Mouse (Mus musculus): ENCODE measurements at regions not wholly inside any gene's neighbourhood (a gene's known extent, or its start where the extent isn't known, plus 50 kb on each side); places are given as distances from the start of the nearest gene placed in this dataset.

GRCm38 (mm10) chr1:71880480-71880879 is 227.5 kb upstream of the Fn1 start:
- H3K36me3 ChIP-seq (ENCODE audit: control insufficient read depth, insufficient read depth, low read length): no peaks in the 10 kb centered on the region
- H3K4me2 ChIP-seq (ENCODE audit: low read depth, low read length): no peak overlapping the region
- no peak overlapping the region for H3K27ac ChIP-seq (ENCODE audit: low read length)
- H3K9ac ChIP-seq (ENCODE audit: low read length): no peak overlapping the region
- H3K9me3 ChIP-seq (replicated peaks; ENCODE audit: control insufficient read depth, low read length): no peaks in the 10 kb centered on the region
- H3K4me3 ChIP-seq (replicated peaks; ENCODE audit: low read length): no peak overlapping the region
- no peaks in the 10 kb centered on the region for H3K4me1 ChIP-seq (ENCODE audit: control insufficient read depth, insufficient read depth, low read length)
- WGBS: 59% methylated on average over 6 of the region's 6 CpGs
- H3K27me3 ChIP-seq (ENCODE audit: control insufficient read depth, insufficient read depth, low read length): no peaks in the 10 kb centered on the region
- ATAC-seq (ENCODE audit: insufficient read depth, low FRiP score): no peak

GRCm38 (mm10) chr1:71876712-71877401 is 223.9 kb upstream of the Fn1 start:
- WGBS: 75% methylated on average over 9 of the region's 9 CpGs
- Histone ChIP-seq H3K27me3 (ENCODE audit: control insufficient read depth, insufficient read depth, low read length) (no peaks in the 10 kb centered on the region), H3K4me1 (ENCODE audit: control insufficient read depth, insufficient read depth, low read length) (no peaks in the 10 kb centered on the region), H3K36me3 (ENCODE audit: control insufficient read depth, insufficient read depth, low read length) (no peaks in the 10 kb centered on the region), H3K27ac (ENCODE audit: low read length) (no peak overlapping the region), H3K4me2 (ENCODE audit: low read depth, low read length) (no peak overlapping the region), H3K4me3 (replicated peaks; ENCODE audit: low read length) (no peak overlapping the region), H3K9me3 (replicated peaks; ENCODE audit: control insufficient read depth, low read length) (no peaks in the 10 kb centered on the region), H3K9ac (ENCODE audit: low read length) (no peak overlapping the region)
- ATAC-seq (ENCODE audit: insufficient read depth, low FRiP score): no peak

- Histone ChIP-seq H3K9me3 (replicated peaks; ENCODE audit: control insufficient read depth, low read length) (no peaks in the 10 kb centered on the region), H3K36me3 (ENCODE audit: control insufficient read depth, insufficient read depth, low read length) (no peaks in the 10 kb centered on the region), H3K27ac (ENCODE audit: low read length) (no peak overlapping the region), H3K27me3 (ENCODE audit: control insufficient read depth, insufficient read depth, low read length) (no peaks in the 10 kb centered on the region), H3K4me1 (ENCODE audit: control insufficient read depth, insufficient read depth, low read length) (no peaks in the 10 kb centered on the region), H3K4me3 (replicated peaks; ENCODE audit: low read length) (no peak overlapping the region), H3K4me2 (ENCODE audit: low read depth, low read length) (no peak overlapping the region), H3K9ac (ENCODE audit: low read length) (no peak overlapping the region)
- WGBS: 76% methylated on average over 2 of the region's 2 CpGs
- ATAC-seq (ENCODE audit: insufficient read depth, low FRiP score): no peak
These were observed 221.0 kb upstream of the Fn1 start for GRCm38 (mm10) chr1:71874037-71874436.

- no peaks in the 10 kb centered on the region for H3K9me3 ChIP-seq (replicated peaks; ENCODE audit: control insufficient read depth, low read length)
- no peak overlapping the region for H3K4me2 ChIP-seq (ENCODE audit: low read depth, low read length)
- no peak overlapping the region for H3K4me3 ChIP-seq (replicated peaks; ENCODE audit: low read length)
- H3K27me3 ChIP-seq (ENCODE audit: control insufficient read depth, insufficient read depth, low read length): no peaks in the 10 kb centered on the region
- H3K36me3 ChIP-seq (ENCODE audit: control insufficient read depth, insufficient read depth, low read length): no peaks in the 10 kb centered on the region
- WGBS: 26% methylated on average over 4 of the region's 4 CpGs
- no peak overlapping the region for H3K27ac ChIP-seq (ENCODE audit: low read length)
- H3K9ac ChIP-seq (ENCODE audit: low read length): no peak overlapping the region
- ATAC-seq (ENCODE audit: insufficient read depth, low FRiP score): no peak
- 0 out of 2 replicates have a peak, but pooled peaks cover 3% of the 10 kb centered on the region for H3K4me1 ChIP-seq (ENCODE audit: control insufficient read depth, insufficient read depth, low read length)
These were observed 212.7 kb upstream of the Fn1 start for GRCm38 (mm10) chr1:71865670-71866069.

GRCm38 (mm10) chr1:71864749-71865148 is 211.7 kb upstream of the Fn1 start:
- no peak overlapping the region for H3K4me2 ChIP-seq (ENCODE audit: low read depth, low read length)

GRCm38 (mm10) chr1:71853212-71853611 is 200.2 kb upstream of the Fn1 start:
- H3K4me3 ChIP-seq (replicated peaks; ENCODE audit: low read length): no peak overlapping the region
- no peaks in the 10 kb centered on the region for H3K36me3 ChIP-seq (ENCODE audit: control insufficient read depth, insufficient read depth, low read length)
- H3K4me2 ChIP-seq (ENCODE audit: low read depth, low read length): no peak overlapping the region
- H3K27ac ChIP-seq (ENCODE audit: low read length): no peak overlapping the region
- no peaks in the 10 kb centered on the region for H3K4me1 ChIP-seq (ENCODE audit: control insufficient read depth, insufficient read depth, low read length)
- no peaks in the 10 kb centered on the region for H3K27me3 ChIP-seq (ENCODE audit: control insufficient read depth, insufficient read depth, low read length)
- ATAC-seq (ENCODE audit: insufficient read depth, low FRiP score): no peak
- H3K9ac ChIP-seq (ENCODE audit: low read length): no peak overlapping the region
- H3K9me3 ChIP-seq (replicated peaks; ENCODE audit: control insufficient read depth, low read length): no peaks in the 10 kb centered on the region
- WGBS: 93% methylated on average over 2 of the region's 2 CpGs

More at GRCm38 (mm10) chr1:71864749-71865148, 211.7 kb upstream of the Fn1 start:
- Histone ChIP-seq H3K9ac (ENCODE audit: low read length) (no peak overlapping the region), H3K4me1 (ENCODE audit: control insufficient read depth, insufficient read depth, low read length) (0 out of 2 replicates have a peak, but pooled peaks cover 3% of the 10 kb centered on the region), H3K27ac (ENCODE audit: low read length) (no peak overlapping the region), H3K36me3 (ENCODE audit: control insufficient read depth, insufficient read depth, low read length) (no peaks in the 10 kb centered on the region), H3K9me3 (replicated peaks; ENCODE audit: control insufficient read depth, low read length) (no peaks in the 10 kb centered on the region), H3K4me3 (replicated peaks; ENCODE audit: low read length) (no peak overlapping the region), H3K27me3 (ENCODE audit: control insufficient read depth, insufficient read depth, low read length) (no peaks in the 10 kb centered on the region)
- ATAC-seq (ENCODE audit: insufficient read depth, low FRiP score): no peak
- 66% methylated on average over 9 of the region's 9 CpGs for WGBS

- H3K27me3 ChIP-seq (ENCODE audit: control insufficient read depth, insufficient read depth, low read length): no peaks in the 10 kb centered on the region
- ATAC-seq (ENCODE audit: insufficient read depth, low FRiP score): no peak
- H3K36me3 ChIP-seq (ENCODE audit: control insufficient read depth, insufficient read depth, low read length): no peaks in the 10 kb centered on the region
- no peaks in the 10 kb centered on the region for H3K4me1 ChIP-seq (ENCODE audit: control insufficient read depth, insufficient read depth, low read length)
- WGBS: 59% methylated on average over 8 of the region's 8 CpGs
- H3K4me2 ChIP-seq (ENCODE audit: low read depth, low read length): no peak overlapping the region
- no peaks in the 10 kb centered on the region for H3K9me3 ChIP-seq (replicated peaks; ENCODE audit: control insufficient read depth, low read length)
- no peak overlapping the region for H3K9ac ChIP-seq (ENCODE audit: low read length)
- H3K4me3 ChIP-seq (replicated peaks; ENCODE audit: low read length): no peak overlapping the region
- H3K27ac ChIP-seq (ENCODE audit: low read length): no peak overlapping the region
These were observed 198.3 kb upstream of the Fn1 start for GRCm38 (mm10) chr1:71851268-71851667.

GRCm38 (mm10) chr1:71848656-71849055 is 195.7 kb upstream of the Fn1 start:
- Histone ChIP-seq H3K4me1 (ENCODE audit: control insufficient read depth, insufficient read depth, low read length) (no peaks in the 10 kb centered on the region), H3K36me3 (ENCODE audit: control insufficient read depth, insufficient read depth, low read length) (no peaks in the 10 kb centered on the region), H3K9ac (ENCODE audit: low read length) (no peak overlapping the region), H3K27me3 (ENCODE audit: control insufficient read depth, insufficient read depth, low read length) (no peaks in the 10 kb centered on the region), H3K9me3 (replicated peaks; ENCODE audit: control insufficient read depth, low read length) (no peaks in the 10 kb centered on the region), H3K4me3 (replicated peaks; ENCODE audit: low read length) (no peak overlapping the region), H3K4me2 (ENCODE audit: low read depth, low read length) (no peak overlapping the region), H3K27ac (ENCODE audit: low read length) (no peak overlapping the region)
- WGBS: 60% methylated on average over 5 of the region's 5 CpGs
- no peak for ATAC-seq (ENCODE audit: insufficient read depth, low FRiP score)

GRCm38 (mm10) chr1:71844938-71845685 is 192.1 kb upstream of the Fn1 start:
- Histone ChIP-seq H3K4me2 (ENCODE audit: low read depth, low read length) (peak overlapping the region; percentile 18), H3K36me3 (ENCODE audit: control insufficient read depth, insufficient read depth, low read length) (no peaks in the 10 kb centered on the region), H3K27ac (ENCODE audit: low read length) (peak overlapping the region; percentile 66), H3K27me3 (ENCODE audit: control insufficient read depth, insufficient read depth, low read length) (no peaks in the 10 kb centered on the region), H3K4me3 (replicated peaks; ENCODE audit: low read length) (no peak overlapping the region), H3K9ac (ENCODE audit: low read length) (0 out of 2 replicates have a peak overlapping the region, but pooled peaks have one; percentile 2), H3K4me1 (ENCODE audit: control insufficient read depth, insufficient read depth, low read length) (no peaks in the 10 kb centered on the region), H3K9me3 (replicated peaks; ENCODE audit: control insufficient read depth, low read length) (no peaks in the 10 kb centered on the region)
- peak; percentile 71; the same call in 1 of the 2 replicates for ATAC-seq (ENCODE audit: insufficient read depth, low FRiP score)
- WGBS: 40% methylated on average over 16 of the region's 16 CpGs

Measured in stomach, embryonic 16.5 days (tissue).